Mouse (Mus musculus) hindbrain, postnatal 0 days (tissue): ENCODE data around the gene Rpl18a. TPM values are rescaled to one million over a fixed set of nuclear protein-coding genes. Genes with fewer than 3 reads are reported as not detected.

Experiments used
- ATAC-seq: fragments of 200-750 bp; cut with Nextera tagmentation; 2 replicates; pipeline ENCODE4 v1.8.0; 2017; ENCODE audit warnings: mild to moderate bottlenecking, moderate TSS enrichment, moderate library complexity
- DNase-seq: peaks from one replicate; pipeline ENCODE4 v3.0.0-alpha.2; 2015; ENCODE audit warnings: low spot score
- H3K27ac ChIP-seq: fragments of 300-500 bp; sonication (generic); 2 replicates; pipeline ENCODE4 v1.5.1; 2014; ENCODE audit warnings: mild to moderate bottlenecking
- H3K27me3 ChIP-seq: fragments of 300-500 bp; sonication (generic); 2 replicates; pipeline ENCODE4 v1.6.1; 2014; ENCODE audit warnings: low read length, mixed read lengths; ENCODE audit not compliant: insufficient read depth
- H3K36me3 ChIP-seq: fragments of 300-500 bp; sonication (generic); 2 replicates; pipeline ENCODE4 v1.6.1; 2014; ENCODE audit warnings: low read length, mixed read lengths; ENCODE audit not compliant: insufficient read depth
- H3K4me1 ChIP-seq: fragments of 300-500 bp; sonication (generic); 2 replicates; pipeline ENCODE4 v1.6.1; 2014; ENCODE audit warnings: antibody characterized with exemption, low read length, mixed read lengths; ENCODE audit not compliant: insufficient read depth
- H3K4me2 ChIP-seq: fragments of 300-500 bp; sonication (generic); 2 replicates; pipeline ENCODE4 v1.6.1; 2014; ENCODE audit warnings: low read depth, mild to moderate bottlenecking, low read length, moderate library complexity, mixed read lengths
- H3K4me3 ChIP-seq: fragments of 300-500 bp; sonication (generic); 2 replicates; pipeline ENCODE4 v1.5.1; 2014; ENCODE audit warnings: low read length
- H3K9ac ChIP-seq: fragments of 300-500 bp; sonication (generic); replicated peaks from 2 replicates; pipeline ENCODE4 v1.6.1; 2014; ENCODE audit warnings: mild to moderate bottlenecking, low read length, moderate library complexity, mixed read lengths
- H3K9me3 ChIP-seq: fragments of 300-500 bp; sonication (generic); 2 replicates; pipeline ENCODE4 v1.6.1; 2016; ENCODE audit warnings: low read length, mixed read lengths
- CTCF ChIP-seq: IDR thresholded peaks from 2 replicates; pipeline ENCODE4 v1.5.1; 2016; ENCODE audit warnings: antibody characterized with exemption, control low read depth, low read depth
- WGBS: fragments of 180-500 bp; shearing (Covaris S2); extraction: QIAGEN DNeasy Blood & Tissue Kit; methylation state at CpG from one replicate; pipeline ENCODE4 v1.1.7; 2014; 5-methylcytosine and 5-hydroxymethylcytosine counted together
- polyA plus RNA-seq: library from polyadenylated mRNA; unstranded; fragments of >200 nt; fragmentation: Nextera tagmentation; extraction: Ambion mirVana; gene quantifications from 2 replicates; pipeline ENCODE4 v1.2.1, GENCODE M21; 2015
- total RNA-seq: library from RNA; depleted of rRNA; stranded (reverse); fragments of >200 nt; gene quantifications from 2 replicates; pipeline ENCODE4 v1.2.3, GENCODE M21; 2014

Rpl18a gene
- total and polyA plus RNA-seq, 2 experiments from 2014 or later = 1,940 to 2,686 TPM

DNA sequence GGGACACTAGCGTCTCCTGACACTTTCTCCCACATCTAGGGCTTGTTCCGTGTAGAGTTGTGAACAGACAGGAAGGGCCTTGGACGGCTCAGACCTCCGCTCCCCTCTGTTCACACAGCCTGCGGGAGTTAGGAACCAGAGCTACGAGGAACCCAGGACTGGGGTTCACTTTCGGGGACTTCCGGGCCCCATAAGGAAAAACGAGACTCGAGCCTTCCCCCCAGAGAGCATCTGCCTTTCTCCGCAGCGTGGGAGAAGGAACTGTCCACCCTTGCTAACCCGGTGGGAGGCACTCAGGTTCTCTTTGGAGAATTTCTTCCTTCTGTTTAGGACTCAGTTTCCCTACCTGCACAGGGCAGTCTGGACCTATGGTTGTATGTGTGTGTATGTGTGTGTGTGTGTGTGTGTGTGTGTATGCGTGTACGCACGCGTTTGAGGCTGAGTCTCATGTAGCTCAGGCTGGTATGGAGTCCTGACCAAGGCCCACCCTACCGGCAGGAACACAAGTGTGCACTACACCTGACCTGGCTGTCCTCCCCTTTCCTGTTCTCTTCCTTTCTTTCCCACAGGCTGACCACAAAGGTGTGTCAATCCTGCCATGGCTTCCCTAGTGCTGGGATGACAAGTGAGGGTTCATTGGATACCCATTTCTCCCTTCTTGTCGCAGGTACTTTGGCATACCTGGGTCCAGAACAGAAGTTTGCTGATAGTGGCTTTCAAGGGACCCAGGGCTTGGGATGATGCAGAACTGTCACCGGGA lies 4.1 kb downstream of the Rpl18a start:
- Histone ChIP-seq H3K4me1 (peaks cover 5% of the 10 kb centered on the region; the same call in 1 of the 2 replicates), H3K9me3 (no peaks in the 10 kb centered on the region), H3K27ac (no peak overlapping the region), H3K36me3 (peaks cover 18% of the 10 kb centered on the region), H3K4me3 (0 out of 2 replicates have a peak overlapping the region, but pooled peaks have one; percentile 16), H3K27me3 (peaks cover 24% of the 10 kb centered on the region), H3K4me2 (peak overlapping the region; percentile 44; the same call in 1 of the 2 replicates), H3K9ac (no peak overlapping the region)
- DNase-seq (no peak), ATAC-seq (no peak)
- no peak for TF ChIP-seq CTCF
- 40% methylated on average over 20 of the region's 20 CpGs for WGBS

DNA sequence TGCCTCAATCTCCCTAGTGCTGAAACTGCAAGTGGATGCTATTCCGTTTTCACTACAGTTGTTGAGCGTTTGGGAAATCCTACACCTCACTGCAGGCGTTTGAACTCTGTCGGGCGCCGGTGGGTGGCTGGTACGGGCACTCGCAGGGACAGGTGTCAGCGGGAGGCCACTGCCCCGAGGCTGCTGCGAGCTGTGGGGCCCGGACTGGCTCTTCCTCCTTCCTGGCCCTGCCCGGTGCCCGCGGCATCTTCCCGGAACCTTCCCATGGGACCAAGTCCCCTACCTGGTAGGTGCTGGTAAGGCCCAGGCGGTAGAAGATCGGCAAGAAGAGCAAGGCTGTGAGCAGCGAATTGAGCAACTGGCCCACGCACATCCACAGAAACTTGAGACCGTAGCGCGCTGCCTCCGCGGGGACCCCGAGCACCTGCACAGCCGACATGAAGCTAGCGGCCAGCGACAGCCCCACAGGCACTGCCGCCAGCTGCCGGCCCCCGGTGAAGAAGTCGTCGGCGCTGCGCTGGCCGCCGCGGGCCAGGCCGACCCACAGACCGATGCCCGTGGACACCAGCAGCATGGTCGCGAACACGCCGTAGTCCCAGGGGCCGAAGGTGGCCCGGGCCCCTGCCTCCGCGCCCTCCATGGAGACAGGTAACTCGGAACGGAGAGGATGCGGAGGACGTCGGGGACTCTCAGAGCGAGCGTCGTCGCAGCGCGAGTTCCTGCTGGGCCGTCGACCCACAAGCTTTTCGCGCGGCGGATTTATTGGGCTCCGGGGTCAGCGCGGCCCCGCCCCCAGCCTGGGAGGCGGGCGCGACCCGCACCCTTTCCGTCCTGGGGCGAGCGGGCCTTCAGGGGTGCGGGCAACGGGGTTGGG lies 5.0 kb downstream of the Rpl18a start, which contains the start of gene Slc5a5:
Slc5a5 (minus strand) TSS at position 736 of the 874 bp plus-strand sequence.
- Histone ChIP-seq H3K9ac (no peak within 1 kb of the TSS), H3K36me3 (peaks cover 18% of the 10 kb centered on the region), H3K4me1 (peaks cover 5% of the 10 kb centered on the region; the same call in 1 of the 2 replicates), H3K27me3 (peaks cover 24% of the 10 kb centered on the region), H3K27ac (no peak within 1 kb of the TSS), H3K4me2 (peak within 1 kb of the TSS; percentile 44), H3K4me3 (peak within 1 kb of the TSS; percentile 16; the same call in 1 of the 2 replicates), H3K9me3 (no peaks in the 10 kb centered on the region)
- WGBS = 7% methylated on average over 80 of the region's 80 CpGs
- DNase-seq (no peak), ATAC-seq (no peak)
- no peak for TF ChIP-seq CTCF

GRCm38 (mm10) chr8:70891356-70891755 lies 5.9 kb downstream of the Rpl18a start:
- no peak overlapping the region for H3K4me2 ChIP-seq
- peaks cover 3% of the 10 kb centered on the region; the same call in 1 of the 2 replicates for H3K4me1 ChIP-seq
- WGBS = 18% methylated on average over 21 of the region's 21 CpGs
- no peak overlapping the region for H3K27ac ChIP-seq
- no peak for DNase-seq
- no peak overlapping the region for H3K9ac ChIP-seq
- peaks cover 18% of the 10 kb centered on the region for H3K36me3 ChIP-seq
- no peak overlapping the region for H3K4me3 ChIP-seq
- no peak for TF ChIP-seq CTCF
- peaks cover 24% of the 10 kb centered on the region for H3K27me3 ChIP-seq
- ATAC-seq = no peak
- H3K9me3 ChIP-seq = no peaks in the 10 kb centered on the region

DNA sequence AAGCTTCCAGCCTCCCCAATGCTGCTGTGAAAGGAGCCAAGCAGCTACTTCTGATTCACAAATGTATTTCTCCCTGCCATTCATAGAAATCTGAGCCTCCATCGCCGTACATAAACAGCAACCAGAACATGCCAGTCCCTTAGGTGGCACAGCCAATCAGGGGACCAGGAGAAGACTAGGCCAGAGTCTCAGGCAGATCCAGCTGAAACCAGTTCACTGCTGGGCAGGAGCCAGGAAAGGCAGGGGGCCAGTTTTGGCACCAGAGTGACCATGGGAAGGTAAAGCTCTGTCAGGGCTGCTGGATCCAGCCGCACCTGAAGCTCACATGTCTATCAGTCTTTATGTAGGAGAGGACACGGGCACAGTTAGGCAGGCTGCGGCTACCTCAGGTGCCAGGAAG lies 6.6 kb downstream of the Rpl18a start:
- no peak for TF ChIP-seq CTCF
- no peak overlapping the region for H3K9ac ChIP-seq
- H3K4me1 ChIP-seq = no peaks in the 10 kb centered on the region
- ATAC-seq (no peak), DNase-seq (no peak)
- no peak overlapping the region for H3K4me3 ChIP-seq
- H3K27me3 ChIP-seq = peaks cover 24% of the 10 kb centered on the region
- H3K9me3 ChIP-seq = no peaks in the 10 kb centered on the region
- no peak overlapping the region for H3K27ac ChIP-seq
- H3K36me3 ChIP-seq = peaks cover 18% of the 10 kb centered on the region
- 93% methylated on average over 5 of the region's 5 CpGs for WGBS
- no peak overlapping the region for H3K4me2 ChIP-seq

DNA sequence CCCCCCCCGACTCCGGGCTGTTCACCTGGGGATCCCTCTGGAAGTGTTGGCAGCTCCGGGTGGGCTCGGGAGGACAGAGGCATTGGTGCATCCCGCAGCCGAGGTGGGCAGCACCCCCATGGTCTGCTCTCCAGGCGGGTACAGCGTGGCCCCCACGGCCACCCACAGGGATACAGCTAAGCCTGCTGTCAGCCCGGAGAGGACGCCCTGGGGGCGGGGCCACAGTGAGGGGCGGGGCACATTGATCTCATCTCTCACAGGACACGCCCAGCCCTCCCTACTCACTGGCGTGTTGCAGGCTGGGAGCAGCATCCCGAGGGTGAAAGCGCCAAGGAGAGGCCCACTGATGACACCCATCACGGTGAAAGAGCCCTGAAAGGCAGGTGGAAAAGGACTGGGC lies 9.5 kb downstream of the Rpl18a start:
- Histone ChIP-seq H3K27ac (no peak overlapping the region), H3K9me3 (no peaks in the 10 kb centered on the region), H3K36me3 (no peaks in the 10 kb centered on the region), H3K9ac (no peak overlapping the region), H3K27me3 (peaks cover 17% of the 10 kb centered on the region; the same call in 1 of the 2 replicates), H3K4me1 (no peaks in the 10 kb centered on the region), H3K4me2 (peak overlapping the region; percentile 23; the same call in 1 of the 2 replicates), H3K4me3 (0 out of 2 replicates have a peak overlapping the region, but pooled peaks have one; percentile 2)
- TF ChIP-seq CTCF = no peak
- 6% methylated on average over 18 of the region's 18 CpGs for WGBS
- ATAC-seq (no peak), DNase-seq (no peak)

DNA sequence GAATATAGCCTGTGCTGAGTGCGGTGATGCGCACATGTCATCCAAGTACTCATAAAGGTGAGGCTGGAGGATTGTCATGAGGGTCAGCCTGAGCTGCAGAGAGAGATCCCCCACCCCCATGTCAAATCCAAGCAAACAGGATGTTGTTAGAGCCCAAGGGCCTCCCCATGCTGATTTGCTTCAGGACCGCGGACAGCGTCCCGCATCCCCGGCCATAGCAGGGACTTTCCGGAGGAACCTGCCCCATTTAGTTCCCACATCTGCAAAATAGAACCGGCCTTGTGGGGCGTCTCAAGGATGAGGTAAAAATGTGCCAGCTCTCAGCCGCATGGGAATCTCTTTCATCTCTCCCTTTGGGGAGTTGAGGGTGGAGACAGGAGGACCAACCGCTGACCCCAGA lies 11.6 kb downstream of the Rpl18a start:
- TF ChIP-seq CTCF = no peak
- H3K4me3 ChIP-seq = no peak overlapping the region
- 20% methylated on average over 12 of the region's 12 CpGs for WGBS

More for the DNA sequence above, 11.6 kb downstream of the Rpl18a start:
- Histone ChIP-seq H3K4me2 (no peak overlapping the region), H3K4me1 (no peaks in the 10 kb centered on the region), H3K27ac (no peak overlapping the region), H3K36me3 (no peaks in the 10 kb centered on the region), H3K27me3 (no peaks in the 10 kb centered on the region), H3K9ac (no peak overlapping the region), H3K9me3 (no peaks in the 10 kb centered on the region)
- DNase-seq (no peak), ATAC-seq (no peak)
